Mouse (Mus musculus) lung, postnatal 36 days (tissue): ENCODE results near the gene Tbc1d1.

Experiments
- DNase-seq: peaks from one replicate; pipeline ENCODE4 v3.0.0; 2022; ENCODE audit warnings: mixed read lengths

The Tbc1d1 gene

GRCm38 (mm10) chr5:64393530-64393929 is 237.4 kb downstream of the Tbc1d1 start:
- DNase-seq, result no peak

- no peak for DNase-seq
Measured at GRCm38 (mm10) chr5:64398155-64398554, 242.1 kb downstream of the Tbc1d1 start.

DNA sequence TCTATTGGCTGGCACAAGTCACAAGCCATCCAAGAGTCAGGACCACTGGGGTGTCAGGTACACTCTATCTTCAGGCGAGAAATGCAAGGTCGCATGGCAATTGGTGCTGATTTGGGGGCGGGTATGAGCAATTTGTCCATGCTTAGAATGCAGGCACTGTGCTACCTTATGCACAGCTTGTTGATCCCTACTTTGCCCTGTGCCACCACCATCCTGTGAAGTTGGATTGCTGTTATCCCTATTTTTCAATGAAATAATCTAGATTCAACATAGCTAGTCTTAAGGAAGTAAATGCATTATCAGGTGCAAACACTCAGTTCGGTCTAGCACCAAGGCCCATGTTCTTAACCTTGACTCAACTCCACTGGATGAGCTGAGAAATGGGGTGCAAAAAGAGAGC is 244.6 kb downstream of the Tbc1d1 start:
- DNase-seq, result no peak
